Mouse (Mus musculus) C2C12 (cell line): Measurements from ENCODE around the gene BC004004.

Experiments used
- CEBPB ChIP-seq: IDR thresholded peaks from one replicate; pipeline ENCODE4 v1.6.1; 2011; ENCODE audit warnings: low read depth, mild to moderate bottlenecking, control low read depth, moderate library complexity
- CTCF ChIP-seq: IDR thresholded peaks from one replicate; pipeline ENCODE4 v1.5.1; 2011; ENCODE audit not compliant: control insufficient read depth, insufficient read depth, insufficient read length
- FOSL1 ChIP-seq: IDR thresholded peaks from one replicate; pipeline ENCODE4 v1.8.0; 2011; ENCODE audit warnings: mild to moderate bottlenecking, low read length; ENCODE audit not compliant: poor library complexity, insufficient read depth, severe bottlenecking
- MAX ChIP-seq: IDR thresholded peaks from one replicate; pipeline ENCODE4 v1.6.1; 2011; ENCODE audit warnings: mild to moderate bottlenecking, control low read depth
- MYOG ChIP-seq: IDR thresholded peaks from one replicate; pipeline ENCODE4 v1.6.1; 2011; ENCODE audit not compliant: control insufficient read depth, insufficient read length; ENCODE audit errors: extremely low read depth
- USF1 ChIP-seq: IDR thresholded peaks from one replicate; pipeline ENCODE4 v1.6.1; 2011; ENCODE audit warnings: low read depth, mild to moderate bottlenecking, control low read depth, moderate library complexity

DNA sequence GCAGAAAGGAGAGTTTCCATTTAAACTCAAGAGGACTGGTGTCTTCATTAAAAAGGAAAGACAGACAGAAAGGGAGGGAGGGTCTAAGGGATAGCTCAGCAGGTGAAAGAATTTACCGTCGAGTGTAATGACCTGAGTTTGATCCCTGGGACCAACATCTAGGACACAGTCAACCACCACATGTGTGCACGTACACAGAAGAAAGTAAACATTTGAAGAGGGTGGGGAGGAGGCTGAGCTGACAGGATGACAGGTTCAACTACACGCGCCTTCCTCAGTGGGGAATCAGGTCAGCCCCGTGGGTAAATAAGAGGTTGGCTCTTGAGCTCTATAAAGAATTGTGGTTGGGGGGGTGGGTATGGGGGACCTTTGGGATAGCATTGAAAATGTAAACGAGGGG lies 4.6 kb downstream of the BC004004 start:
- TF ChIP-seq MAX (no peak), FOSL1 (no peak), CTCF (no peak), USF1 (no peak), CEBPB (no peak), MYOG (no peak)
